Mouse (Mus musculus) urinary bladder, adult 18-20 months (tissue): ENCODE measurements at regions not wholly inside any gene's neighbourhood (a gene's known extent, or its start where the extent isn't known, plus 50 kb on each side); places are given as distances from the start of the nearest gene placed in this dataset.
A peak's percentile ranks its signal among the peaks of the same experiment; 100 is the strongest.

Experiments used
- DNase-seq, 2 experiments: peaks; one replicate each; pipeline ENCODE4 v3.0.0; 2022; ENCODE audit warnings: low spot score in 2 of 2, mixed read lengths in 2 of 2

- DNase-seq: no peak
Observed at GRCm38 (mm10) chr4:150800774-150801173, 52.9 kb upstream of the Errfi1 start.

GRCm38 (mm10) chr4:150799550-150800398 is 53.9 kb upstream of the Errfi1 start:
- peak in 1 of 2 experiments; percentile 68 for DNase-seq

DNA sequence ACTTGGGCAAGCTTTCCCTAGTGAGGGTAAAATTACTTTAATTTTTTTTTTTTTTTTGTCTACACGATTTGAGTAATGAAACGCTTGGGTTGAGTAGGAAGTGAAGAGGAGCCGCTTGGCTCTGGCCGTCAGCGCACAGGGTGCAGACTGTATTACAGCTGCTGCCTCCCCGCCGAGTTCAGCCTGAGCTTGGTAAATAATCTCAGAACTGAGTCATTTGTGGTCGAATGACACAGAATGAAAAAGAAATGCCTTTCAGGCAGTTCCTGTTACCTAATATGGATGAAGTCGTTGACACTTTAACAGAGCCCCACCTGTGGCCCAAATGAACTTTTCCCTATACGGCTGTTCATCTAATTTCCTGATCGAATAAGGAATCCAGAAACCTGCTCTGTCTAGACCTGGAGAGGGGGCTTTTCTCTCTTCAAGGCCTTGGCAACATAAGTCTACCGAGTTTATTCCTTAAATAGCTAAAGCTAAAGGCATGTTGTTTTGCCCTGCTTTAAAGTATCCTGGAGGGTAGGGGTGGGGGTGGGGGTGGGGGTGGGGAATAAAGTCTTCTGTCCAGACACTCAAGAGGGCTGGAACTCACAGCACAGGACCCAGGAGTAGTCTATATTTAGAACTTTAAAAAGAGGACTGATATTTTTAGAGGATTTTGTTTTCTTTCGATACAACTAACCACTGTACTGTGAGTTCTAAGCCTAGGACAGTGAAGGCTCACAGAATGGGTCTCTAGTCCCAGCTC is 54.8 kb upstream of the Errfi1 start:
- peak in 1 of 2 experiments; percentile 72 for DNase-seq

- DNase-seq: no peak
Observed at GRCm38 (mm10) chr4:150798281-150798680, 55.4 kb upstream of the Errfi1 start.

GRCm38 (mm10) chr4:150797057-150797456 is 56.7 kb upstream of the Errfi1 start:
- DNase-seq: no peak

- no peak for DNase-seq
Observed at GRCm38 (mm10) chr4:150794878-150795277, 58.8 kb upstream of the Errfi1 start.

- DNase-seq: no peak
Observed at GRCm38 (mm10) chr4:150794257-150794794, 59.4 kb upstream of the Errfi1 start.

- no peak for DNase-seq
Observed at GRCm38 (mm10) chr4:150793146-150793545, 60.6 kb upstream of the Errfi1 start.

DNA sequence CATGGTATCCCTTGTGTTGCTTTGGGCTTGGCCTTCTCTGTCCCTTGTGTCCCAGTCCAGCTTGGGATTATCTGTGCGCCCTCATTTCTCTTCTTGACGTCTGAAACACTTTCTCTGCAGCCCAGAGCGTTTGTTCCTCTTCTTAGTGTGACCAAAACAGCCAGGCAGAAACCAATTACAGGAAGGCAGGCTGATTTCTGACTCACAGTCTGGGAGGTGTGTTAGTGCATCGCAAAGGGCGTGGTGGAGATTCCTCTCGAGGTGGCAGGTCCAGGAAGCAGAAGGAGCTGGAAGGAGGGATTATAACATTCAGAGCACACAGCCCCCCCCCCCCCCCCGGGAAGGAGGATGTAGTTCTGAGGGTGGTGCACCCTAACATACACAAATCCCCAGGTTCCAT is 64.6 kb upstream of the Errfi1 start:
- no peak for DNase-seq

GRCm38 (mm10) chr4:150787113-150787512 is 66.6 kb upstream of the Errfi1 start:
- DNase-seq: no peak

DNA sequence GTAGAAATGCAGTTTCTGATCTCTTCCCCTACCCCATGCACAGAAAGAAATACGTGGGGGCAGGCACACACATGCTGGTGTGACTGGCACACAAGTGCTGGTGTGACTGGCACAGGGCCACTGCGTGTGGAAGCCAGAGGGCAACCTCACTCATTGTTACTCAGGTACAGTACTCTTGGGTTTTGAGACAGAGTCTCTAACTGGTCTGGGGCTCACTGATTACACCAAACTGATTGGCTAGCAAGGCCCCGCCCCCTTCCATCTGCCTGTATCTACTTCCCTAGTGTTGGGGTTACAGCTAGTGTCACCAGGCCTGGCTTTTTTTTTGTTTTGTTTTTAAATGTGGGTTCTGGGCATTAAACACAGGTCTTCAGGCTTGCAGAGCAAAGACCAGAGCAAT is 67.1 kb upstream of the Errfi1 start:
- DNase-seq: no peak

DNA sequence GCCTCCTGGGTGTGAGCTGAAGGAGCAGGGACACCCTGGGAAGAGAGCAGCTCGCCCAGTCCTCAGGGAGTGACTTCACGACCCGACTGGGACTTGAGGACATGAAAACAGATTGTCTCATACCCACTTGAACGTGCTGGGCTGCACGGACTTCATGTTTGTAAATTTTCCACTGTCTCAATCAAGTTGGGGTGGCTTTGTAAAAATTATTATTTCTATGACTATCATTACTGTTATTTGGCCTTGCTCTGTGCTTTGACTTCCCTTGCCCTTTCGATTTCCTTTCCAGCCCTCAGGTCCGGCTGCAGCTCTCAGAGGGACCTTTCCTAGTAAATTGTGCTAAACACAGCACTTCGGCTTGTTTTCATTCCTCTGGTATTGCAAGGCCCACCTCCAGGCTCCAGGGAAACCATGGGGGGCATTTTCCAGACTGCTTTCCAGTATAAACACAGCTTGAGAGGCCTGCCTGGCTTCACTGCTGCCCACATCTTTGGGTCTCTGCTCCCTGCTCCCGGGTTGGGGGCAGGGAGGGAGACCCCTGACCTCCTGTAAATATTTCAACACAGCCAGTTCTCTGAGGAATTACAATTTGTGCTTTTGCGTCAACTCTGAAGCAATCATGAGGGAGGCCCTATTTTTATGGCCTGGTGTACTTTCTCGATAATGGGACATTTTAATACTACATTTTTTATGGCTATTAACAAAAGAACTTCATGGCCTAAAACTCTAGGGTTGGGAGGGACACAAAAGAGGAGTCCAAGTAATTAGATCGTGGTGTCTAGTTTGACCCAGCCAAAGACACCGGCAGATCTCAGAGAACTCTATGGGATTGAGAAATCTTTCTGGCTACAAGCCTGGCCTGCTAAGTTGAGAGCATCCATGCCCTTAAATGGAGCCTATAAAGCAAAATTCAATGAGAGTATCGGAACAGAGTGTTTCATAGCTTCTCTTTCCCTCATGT is 68.9 kb upstream of the Errfi1 start:
- peak in 1 of 2 experiments; percentile 69 for DNase-seq

- peak in 1 of 2 experiments; percentile 23 for DNase-seq
Observed at GRCm38 (mm10) chr4:150781304-150781703, 72.4 kb upstream of the Errfi1 start.

DNA sequence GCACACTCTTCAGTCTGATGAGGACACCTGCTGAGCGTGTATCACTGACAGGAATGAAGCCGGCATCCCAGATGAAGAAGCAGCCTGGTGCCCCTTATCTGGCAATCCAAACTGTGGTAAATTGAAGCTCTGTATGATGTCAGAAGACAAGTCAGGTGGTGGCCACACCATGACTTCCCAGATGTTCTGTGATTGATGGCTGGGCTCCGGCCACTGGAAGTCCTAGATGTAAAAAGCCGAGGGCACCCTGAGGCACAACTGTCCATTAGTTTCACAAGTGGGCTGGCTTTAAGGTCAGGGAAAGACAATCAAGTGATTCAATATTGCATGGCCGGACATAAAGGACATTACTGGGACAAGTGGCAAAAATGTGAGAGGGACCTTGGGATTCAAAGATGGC is 74.4 kb upstream of the Errfi1 start:
- DNase-seq: no peak

DNA sequence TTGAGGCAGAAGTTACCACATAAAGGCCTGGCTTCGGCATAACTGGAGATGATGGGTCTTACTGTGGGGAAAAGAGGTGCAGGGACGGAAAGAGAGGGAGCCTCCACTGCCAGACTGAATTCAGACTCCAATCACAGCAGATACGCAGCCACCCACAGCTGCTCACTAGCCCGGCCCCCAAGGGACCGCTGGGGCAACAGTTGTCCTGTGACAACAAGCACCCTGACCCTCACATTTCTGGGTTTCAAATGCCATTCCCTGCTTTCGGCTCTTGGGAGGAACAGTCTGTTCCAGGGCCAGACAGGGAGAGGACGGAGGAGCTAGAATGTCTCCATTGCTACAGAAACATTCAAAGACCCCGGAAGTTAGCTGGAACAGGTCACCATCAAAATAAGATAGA is 75.0 kb upstream of the Errfi1 start:
- DNase-seq: no peak

- DNase-seq: peak in 1 of 2 experiments; percentile 48
Observed at GRCm38 (mm10) chr4:150775695-150776521, 77.8 kb upstream of the Errfi1 start.

DNA sequence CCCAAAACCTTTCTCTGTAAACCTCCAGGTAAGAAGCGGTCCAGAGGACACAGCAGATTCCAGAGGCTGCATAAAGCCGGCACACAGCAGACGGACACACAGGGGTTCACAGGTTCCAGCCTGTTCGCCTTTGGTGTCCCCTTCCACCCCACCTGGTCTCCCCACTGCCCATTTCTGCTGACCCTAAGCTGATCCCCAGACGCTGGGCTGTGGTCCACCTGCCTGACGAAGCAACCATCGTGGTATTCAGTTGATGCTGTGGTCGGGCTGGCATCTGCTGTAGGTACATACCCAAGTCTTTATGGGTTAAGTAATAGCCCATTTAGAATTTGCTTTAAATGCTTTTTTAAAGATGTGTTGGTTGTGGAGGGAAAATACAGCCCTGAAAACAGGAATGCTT is 78.4 kb upstream of the Errfi1 start:
- no peak for DNase-seq

- no peak for DNase-seq
Observed at GRCm38 (mm10) chr4:150774289-150774914, 79.3 kb upstream of the Errfi1 start.

DNA sequence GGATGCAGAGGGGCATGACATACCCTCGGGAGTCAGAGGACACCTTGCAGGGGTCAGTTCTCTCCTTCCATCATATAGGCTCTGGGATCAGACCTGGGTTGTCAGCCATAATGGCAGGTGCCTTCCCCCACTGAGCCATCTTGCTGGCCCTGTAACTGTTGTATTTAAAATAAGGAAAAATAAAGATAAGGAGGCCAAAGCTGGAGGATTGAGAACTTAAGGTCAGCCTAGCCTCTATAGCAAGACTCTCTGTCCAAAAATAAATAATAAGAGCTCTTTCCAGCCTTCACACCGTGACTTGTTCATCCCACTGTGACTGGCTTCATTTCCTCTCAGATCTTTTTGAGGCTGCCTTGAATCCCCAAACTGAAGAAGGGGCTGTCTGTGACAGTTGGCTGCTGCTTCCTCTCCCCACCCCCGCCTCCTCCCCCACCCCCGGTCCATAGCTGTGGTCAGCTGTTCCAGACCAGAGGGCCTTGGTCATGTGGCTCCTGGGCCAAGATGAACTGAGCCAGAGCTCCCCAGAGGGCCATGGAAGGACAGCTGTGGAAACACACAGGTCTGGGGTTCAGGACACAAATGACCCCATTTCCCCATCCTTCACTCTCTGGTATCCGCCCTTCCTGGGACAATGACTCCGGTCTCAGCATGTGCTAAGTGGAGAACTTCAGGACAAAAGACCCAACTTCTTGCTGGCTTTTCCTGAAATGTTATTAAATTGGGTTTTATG is 81.6 kb upstream of the Errfi1 start:
- no peak for DNase-seq
